Mouse (Mus musculus): ENCODE measurements around the gene Smim13. TPM values are rescaled to one million over a fixed set of nuclear protein-coding genes. Genes with fewer than 3 reads are reported as not detected.
A peak's percentile ranks its signal among the peaks of the same experiment; 100 is the strongest.
"Not testable (repeated sequence)": the region's sequence is repeated elsewhere in the genome, so short reads cannot be mapped to it uniquely, and the experiment has no call there.

Gene Smim13
- 100 to 1,000 TPM; 147 to 172 (median 158) TPM for total RNA-seq (2022)

DNA sequence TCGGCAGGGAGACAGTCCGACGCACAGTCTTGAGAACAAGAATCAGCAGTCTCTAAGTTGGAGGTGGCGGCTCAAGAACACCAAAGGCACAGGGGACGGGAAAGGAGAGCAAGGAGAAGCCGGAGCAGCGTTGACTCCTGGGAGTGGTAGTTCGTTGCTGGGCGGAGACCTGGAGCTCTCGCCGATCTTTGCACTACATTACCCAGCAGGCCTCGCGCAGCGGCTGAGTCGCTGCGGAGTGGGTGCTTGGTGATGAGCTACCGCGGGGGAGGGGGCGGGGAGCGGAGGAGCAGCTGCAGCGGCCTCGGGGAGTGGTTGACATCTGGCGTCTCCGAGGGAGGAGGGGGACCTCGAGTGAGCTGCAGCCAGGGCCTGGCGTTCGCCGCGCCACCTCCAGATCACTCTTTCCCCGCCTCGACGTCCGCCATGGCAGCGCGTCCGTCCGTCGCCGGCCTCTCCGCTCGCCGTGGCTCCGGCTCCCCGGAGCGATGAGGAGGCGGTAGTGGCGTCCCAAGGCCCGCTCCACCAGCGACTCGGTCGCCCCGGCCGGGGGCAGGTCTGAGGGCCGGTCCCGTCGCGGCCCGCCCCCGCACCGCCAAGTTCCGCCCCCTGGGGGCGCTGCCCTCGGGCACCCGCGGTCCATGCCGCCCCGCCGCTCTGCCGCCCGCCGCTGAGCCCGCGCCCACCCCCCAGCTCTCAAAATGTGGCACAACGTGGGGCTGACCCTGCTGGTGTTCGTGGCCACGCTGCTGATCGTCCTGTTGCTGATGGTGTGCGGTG is at the start of gene Smim13:
Gene Smim13, plus strand, starts transcription at position 307 of the 780 bp plus-strand sequence.
- DNase-seq (ENCODE audit: low spot score in 2 of 2) = peak; percentile 75 to 96

DNA sequence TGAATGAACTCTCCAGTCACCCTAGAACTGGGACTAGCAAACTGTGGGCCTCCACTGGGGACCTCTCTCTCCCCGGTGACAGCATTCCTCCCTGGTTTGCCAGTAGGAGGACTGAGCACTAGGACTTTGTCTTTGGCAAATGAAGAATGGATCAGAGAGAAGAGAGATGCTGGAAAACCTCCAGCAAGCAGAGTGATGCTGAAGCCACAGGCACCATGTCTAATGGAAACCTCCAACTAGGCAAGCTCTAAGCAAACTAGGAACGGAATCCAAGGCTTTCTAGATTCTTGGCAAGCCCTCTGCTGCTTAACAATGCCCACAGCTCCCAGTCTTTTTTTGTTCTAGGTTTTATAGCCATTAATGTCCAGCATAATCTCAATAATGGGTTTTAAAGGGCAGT is 48.8 kb upstream of the Smim13 start:
- peak in 1 of 2 experiments; percentile 13 for DNase-seq (ENCODE audit: low spot score in 2 of 2)

DNA sequence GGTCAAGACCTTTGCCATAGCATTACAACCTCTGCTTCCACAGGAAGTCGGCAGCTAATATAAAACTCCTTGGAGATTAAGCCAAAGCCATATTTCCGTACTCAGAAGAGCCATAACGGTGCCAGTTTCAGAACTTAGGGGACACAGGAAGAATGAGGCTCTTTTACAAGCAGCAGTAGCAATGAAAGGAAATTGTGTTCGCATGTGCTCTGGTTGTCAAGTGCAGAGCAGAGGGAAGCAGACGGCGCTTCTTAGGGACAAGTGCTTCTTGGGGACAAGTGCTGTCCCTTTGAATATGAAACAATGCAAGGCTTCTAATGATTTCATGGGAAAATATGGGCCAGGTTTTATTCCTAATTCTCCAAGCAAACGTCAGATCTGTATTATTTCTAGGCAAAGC is 46.4 kb upstream of the Smim13 start:
- DNase-seq (ENCODE audit: low spot score in 2 of 2) = peak in 1 of 2 experiments; percentile 15

DNA sequence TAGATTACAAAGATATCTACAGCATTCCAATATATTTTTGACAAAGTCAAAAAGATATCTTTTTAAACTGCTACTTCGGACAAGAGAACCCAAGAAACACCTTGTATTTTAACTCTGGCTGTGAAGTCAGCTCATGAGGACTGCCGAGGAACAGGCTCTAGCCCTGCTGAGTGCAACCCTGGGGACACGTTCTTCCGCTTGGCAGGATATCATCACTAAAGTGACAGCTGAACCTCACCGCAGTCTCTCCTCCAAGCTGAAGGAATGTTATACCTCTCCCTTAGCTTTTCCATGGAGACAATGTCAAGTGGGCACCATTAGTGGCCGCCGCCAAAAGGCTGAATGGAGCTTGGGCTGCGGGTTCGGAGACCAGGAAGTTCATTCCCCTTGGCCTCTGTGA is 46.0 kb upstream of the Smim13 start:
- no peak for DNase-seq (ENCODE audit: low spot score in 2 of 2)

DNA sequence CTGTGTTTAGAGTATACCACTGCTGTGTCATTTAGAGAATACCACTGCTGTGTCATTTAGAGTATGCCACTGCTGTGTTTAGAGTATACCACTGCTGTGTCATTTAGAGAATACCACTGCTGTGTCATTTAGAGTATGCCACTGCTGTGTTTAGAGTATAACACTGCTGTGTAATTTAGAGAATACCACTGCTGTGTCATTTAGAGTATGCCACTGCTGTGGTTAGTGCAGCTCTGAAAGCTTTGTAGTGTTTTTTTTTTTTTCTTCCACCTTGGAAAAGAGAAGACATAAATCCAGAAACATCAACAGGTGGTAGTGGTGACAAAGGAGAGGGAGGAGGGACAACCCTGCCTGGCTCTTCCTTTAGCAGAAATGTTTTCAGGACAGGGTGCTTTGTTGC is 44.1 kb upstream of the Smim13 start:
- DNase-seq (ENCODE audit: low spot score in 2 of 2) = not testable (repeated sequence)

DNA sequence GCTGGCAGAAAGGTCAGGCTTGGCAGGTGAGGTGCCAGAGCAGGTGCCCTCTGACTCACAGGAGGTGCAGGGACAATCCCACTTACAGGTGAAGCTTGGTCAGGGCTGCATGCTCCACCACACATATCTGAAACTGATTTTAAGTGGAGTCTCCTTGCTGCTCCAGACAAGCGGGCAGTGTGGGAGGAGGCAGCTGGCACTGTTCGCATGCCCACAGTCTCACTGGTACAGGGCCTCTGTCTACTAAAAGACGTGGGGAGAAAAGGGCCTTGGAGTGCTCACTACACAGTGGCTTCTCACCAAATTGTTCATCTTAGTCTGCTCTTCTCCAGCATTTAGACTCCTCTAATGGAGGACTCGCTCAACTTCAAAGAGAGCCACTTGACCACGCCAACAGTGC is 43.4 kb upstream of the Smim13 start:
- peak in 1 of 2 experiments; percentile 41 for DNase-seq (ENCODE audit: low spot score in 2 of 2)

DNA sequence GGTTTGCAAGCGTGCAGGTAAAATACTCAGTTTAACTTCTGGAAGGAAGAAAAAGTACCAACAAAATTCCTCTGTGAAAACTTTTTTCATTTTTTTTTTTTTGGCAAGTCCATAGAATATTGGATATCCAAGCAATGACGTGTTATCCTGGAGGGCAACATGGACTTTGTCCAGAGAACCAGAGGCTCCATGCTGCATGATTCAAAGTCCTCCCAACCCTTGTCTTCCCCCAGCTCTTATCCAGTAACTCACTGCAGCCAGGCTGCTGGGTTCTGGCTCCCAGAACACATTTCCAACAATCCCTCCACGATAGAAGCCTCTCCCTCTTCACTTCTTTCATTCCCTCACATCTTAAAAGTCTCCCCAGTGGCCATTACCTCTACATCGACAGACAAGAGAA is 38.4 kb upstream of the Smim13 start:
- DNase-seq (ENCODE audit: low spot score in 2 of 2) = no peak

DNA sequence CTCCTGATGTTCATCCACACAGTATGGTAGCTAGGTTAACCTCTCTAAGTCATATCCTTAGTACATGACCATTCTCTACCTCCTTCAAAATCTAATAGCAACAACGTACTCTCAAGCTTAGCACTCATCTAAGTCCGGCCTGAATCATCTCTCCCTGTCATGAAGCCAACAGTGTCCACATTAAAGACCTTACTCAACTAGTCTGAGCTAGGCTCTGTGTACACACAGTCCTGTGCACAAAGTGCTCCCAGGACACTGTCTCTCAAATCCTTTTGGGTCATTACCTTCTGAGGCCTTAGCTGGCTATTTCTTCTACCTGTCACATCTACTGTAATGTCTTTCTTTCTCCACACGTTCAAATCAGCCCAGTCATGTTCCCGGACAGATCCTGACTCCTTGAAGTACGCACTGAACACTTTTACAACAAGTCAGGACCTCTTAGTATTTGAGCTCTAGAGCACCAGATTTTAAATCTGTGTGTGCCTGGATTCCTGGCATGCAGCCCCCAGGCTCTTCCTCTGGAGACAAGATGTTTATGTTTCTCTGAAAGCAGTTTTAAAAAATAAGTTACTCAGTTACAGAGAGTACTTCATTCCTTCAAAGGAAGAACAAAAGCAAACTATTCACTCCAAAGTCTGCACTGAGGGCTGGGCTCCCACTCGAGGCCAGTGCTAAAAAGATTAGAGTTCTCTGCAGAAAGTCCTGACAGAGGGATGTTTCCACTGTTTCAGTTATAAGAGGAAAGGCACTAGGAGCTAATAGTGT is 36.9 kb upstream of the Smim13 start:
- no peak for DNase-seq (ENCODE audit: low spot score in 2 of 2)

DNA sequence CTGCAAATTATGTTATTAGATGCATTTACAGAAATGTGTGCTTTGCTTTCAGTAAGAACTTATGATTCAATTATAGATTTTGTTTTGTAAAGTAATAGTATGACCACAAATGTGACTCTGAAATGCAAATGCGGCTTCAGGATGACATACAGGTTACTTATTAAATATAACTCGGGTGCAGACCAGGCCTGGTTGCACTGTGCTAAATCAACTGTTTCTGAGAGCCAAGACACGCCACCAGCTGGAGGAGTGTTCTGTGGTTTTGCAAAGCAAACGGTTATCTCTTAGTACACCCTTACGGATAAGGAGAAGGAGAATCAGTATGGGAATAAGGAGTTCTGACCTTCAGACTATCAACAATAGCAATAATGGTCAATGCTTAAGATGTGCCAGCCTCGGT is 34.0 kb upstream of the Smim13 start:
- DNase-seq (ENCODE audit: low spot score in 2 of 2) = no peak

DNA sequence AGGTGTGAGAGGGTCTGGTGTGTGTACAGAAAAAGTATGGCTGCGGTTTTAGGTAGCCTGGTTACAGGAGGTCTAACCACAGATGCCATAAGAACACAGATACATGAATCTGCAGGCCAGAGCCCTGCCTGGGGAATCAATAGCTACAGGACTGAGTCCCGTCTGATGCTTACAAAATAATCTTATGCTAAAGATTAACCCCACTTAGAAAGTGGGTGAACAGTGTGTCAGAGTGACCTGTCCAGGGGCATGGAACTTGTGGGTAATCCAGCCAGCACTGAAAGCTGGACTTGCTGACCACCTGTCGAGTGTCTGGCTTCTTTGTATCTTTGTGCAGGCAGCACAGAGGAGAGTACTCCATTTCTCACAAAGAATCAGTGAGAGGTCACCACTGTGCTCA is 33.4 kb upstream of the Smim13 start:
- no peak for DNase-seq (ENCODE audit: low spot score in 2 of 2)

DNA sequence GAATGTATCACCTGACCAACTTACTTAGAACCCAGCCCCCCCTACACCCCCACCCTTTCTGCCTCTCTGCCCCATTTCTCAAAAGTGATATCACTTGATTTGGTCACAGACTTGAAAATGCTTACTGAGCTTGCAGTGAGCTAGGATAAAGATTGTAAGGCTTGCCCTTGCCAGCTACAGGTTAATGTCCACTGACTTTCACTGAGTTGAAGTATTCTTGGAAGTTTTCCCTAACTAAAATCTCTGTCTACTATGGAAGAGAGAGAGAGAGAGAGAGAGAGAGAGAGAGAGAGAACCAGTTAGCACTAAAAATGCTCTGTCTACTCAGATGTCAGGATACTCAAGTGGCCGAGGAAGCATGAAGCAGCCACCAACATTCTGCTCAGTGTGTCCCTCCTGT is 30.6 kb upstream of the Smim13 start:
- DNase-seq (ENCODE audit: low spot score in 2 of 2) = no peak

DNA sequence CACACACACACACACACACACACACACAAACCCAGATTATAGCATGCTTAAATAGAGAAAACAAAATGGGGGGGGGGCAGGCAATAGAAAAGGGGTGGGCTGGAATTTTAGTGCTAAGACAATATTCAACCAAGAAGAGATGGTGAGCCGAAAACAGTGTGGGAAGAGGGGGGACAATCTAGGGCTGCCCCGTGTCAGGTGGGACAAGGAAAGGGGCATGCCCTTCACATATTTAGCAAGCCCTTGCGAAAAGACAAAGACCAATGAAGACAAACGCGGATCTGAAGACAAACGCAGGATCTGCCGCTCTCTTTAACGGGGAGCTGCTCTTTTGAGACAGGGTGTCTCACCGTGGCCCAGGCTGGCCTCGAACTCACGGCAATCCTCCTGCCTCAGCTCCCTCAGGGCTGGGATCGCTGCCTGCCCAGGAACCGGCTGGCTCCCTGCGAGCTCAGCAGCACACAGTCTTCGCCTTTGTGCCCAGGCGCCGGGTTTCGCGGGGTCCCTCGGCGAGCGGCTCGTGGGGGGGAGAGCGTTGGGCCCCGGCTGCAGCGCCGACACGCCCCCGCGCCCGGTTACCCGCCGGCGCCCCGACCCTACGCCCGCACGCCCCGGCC is 29.8 kb upstream of the Smim13 start:
- DNase-seq (ENCODE audit: low spot score in 2 of 2) = peak; percentile 13 to 19

DNA sequence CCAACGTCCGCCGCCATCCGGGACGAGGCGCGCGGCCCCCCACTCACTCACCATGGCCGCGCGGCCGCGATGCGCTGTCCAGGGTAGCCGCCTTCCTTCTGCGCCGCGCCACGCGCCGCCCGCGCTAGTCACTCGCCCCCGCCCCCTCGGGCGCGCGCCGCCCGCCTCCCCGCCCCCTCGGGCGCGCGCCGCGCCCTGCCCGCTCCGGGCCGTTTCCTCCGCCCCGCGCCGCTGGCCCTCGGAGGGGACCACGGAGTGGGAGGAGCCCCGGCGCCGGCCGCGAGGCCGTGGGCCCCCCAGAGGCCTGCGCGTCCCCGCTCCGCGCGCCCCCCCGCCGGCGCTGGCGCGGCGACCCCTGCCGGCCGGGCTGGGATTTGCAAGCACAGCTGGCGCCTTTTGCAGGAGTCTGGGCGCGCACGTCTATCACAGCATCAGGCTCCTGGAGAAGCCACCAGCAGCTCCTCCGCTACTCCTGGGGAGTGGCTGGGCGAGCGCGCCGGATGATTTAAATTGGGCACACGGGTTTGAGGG is 29.3 kb upstream of the Smim13 start, which contains the start of gene Elovl2:
Gene Elovl2, minus strand, starts transcription at position 102 of the 531 bp plus-strand sequence.
- DNase-seq (ENCODE audit: low spot score in 2 of 2) = peak; percentile 36 to 47

DNA sequence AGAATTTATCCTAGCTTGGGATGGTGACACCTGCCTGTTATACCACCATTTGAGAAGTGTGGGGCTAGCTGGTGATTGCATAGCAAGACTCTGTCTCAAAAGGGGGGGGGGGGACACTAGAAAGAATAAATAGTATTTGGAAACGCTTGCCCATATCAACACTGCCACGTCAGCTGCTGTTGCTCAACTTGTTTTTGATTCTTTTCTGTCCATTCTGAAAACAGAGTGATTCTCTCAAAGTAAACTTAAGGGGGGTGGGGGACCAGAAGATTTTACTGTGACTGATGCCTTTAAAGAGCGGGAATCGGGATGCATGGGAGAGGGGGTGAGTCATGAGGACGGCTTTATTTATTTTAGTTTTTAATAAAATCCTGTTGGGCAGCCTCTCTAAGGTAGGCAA is 23.1 kb upstream of the Smim13 start:
- no peak for DNase-seq (ENCODE audit: low spot score in 2 of 2)

DNA sequence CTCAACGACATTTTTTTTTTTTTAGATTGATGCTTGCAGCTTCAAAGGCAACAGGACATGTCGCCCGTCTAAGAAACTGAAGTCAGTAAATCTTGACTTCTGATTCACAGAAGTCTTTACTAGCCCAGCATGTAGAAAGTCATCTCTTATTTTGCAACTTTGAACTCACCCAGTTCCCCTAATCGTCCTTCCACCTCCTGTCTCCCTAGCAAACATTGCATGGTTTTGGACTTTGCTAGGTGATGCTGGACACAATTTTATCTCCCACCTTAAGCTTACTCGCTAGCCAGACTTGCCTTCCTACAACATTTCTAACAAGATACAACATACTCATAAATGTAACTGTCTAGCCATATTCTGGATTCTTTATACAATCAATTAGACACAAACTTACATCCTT is 21.6 kb upstream of the Smim13 start:
- no peak for DNase-seq (ENCODE audit: low spot score in 2 of 2)

DNA sequence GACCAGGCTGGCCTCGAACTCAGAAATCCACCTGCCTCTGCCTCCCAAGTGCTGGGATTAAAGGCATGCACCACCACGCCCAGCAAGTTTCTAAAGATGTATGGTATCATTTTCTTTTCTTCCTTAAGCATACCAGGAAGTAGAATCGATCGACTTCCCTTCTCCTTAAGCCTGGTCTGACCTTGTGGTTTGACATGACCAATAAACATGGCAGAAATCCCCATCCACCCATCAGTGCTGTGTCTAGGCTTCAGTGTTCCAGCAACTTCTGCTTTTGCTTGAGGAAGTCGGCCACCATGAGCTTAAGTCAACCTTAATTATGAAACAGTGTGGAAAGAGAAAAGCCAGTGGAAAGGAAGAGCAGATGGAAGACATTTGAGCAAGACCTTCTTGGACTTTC is 19.4 kb upstream of the Smim13 start:
- DNase-seq (ENCODE audit: low spot score in 2 of 2) = no peak

DNA sequence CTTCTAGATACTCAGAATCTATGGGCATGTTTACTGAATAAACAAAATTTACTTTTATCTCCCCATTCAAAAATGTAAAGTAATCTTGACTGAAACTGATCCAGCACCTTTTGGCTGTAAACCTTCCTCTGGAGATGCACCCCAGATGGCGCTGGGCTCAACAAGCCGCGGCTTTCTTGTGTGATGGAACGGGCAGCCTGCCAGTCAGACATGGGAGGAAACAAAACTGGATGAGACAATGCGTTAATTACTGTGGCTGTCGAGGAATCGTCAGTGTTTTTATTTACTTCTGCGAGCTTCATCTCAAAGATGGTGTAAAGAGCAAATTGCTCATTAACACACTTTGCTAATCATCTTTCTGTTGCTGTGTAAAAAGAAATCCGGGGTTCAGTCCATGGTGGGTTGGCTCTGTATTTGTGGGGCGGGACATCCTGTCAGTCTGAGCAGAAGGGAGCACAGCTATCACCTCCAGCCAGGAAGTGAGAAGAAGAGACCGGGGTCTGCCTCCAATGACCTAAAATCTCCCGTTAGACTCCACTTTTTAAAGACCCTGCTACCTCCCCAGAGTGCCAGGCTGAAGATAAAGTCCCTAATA is 18.2 kb upstream of the Smim13 start:
- no peak for DNase-seq (ENCODE audit: low spot score in 2 of 2)

DNA sequence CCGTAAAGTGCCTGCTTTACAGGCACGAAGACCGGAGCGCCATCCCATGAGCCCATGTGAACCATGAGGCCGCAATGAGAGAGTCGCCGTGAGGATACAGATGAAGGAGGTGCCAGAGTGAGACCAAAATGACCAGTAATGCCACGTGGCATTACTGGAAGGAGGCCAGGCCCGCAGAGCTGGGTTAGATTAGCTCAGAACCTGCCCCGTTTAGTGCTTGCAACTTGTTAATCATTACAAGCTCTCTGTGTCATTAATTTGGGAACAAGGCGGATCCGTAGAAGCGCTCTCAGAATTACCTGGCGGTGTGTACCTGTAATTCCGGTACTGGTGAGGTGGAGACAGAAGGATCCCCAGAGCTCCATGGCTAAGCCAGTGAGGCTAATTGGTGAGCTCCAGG is 17.4 kb upstream of the Smim13 start:
- DNase-seq (ENCODE audit: low spot score in 2 of 2) = no peak

DNA sequence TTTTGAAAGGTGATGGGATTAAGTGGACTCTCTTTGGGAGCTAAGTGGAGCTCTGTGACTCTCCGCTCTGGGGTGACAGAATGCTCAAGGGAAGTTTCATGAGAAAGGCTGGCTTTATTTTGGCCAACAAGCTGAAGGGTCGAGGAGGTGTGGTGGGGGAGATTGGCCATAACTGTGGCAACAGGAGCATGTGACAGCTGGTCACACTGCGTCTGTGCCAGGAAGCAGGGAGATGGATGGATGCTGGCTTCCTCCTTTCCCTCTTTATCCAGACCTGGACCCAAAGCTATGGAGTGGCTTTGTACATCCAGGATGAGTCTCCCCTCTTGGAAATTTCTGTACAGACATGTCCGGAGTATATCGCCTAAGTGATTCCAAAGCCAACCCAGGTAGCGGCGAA is 16.4 kb upstream of the Smim13 start:
- no peak for DNase-seq (ENCODE audit: low spot score in 2 of 2)

DNA sequence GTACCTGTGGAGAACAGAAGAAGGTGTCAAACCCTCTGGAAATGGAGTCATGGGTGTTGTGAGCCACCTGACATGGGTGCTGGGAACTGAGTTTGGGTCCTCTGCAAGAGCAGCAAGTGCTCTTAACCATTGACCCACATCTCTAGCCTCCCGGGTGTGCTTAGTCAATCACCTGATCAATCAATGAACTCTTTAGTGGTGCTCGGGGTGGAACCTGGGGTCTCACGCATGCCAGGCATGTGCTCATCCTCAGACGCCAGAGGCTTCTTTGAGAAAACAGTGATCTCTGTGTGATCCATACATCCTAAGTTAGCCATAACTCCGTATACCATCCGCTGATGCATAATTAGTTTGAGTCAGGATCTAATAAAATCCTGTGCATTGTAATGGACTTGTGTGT is 14.5 kb upstream of the Smim13 start:
- no peak for DNase-seq (ENCODE audit: low spot score in 2 of 2)

DNA sequence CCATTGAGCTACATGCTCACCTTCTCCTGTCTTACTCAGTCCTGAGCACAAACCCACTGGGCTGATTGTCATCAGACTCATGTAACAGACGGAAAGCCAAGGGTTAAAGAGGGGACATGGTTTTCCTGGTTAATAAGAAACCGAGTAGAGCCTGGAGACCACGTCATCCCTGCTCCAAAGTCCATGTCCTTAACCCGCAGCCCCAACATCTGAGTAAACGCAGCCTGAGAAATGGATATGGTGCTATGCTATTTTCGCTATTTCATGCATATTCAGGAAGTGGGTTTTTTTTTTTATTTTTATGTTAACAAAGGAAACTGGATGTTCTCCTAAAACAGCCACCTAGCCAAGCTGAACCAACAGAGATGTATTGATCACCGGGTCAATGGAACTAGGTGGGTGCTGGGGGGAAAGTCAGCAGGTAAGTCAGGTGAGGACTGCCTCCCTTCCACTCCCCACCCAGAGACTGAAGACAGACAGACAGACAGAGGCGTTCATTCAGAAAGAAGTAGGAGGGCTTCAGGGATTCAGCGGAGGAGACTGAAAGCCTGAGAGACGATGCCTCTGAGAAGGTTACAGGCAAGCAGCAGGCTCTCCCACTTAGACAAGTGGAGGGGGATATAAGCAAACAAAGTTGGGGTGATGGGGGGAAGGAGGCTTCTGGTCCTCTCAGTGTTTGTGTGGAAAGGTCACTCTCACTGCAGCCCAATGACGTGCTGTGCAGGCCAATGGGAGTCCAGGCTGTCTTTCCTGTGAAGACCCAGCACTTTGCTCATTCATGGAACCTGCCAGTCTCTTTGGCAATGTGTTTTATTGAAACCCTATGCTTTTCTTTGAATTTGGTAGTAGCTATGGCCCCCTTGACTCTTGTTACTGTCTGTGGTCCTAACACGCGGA is 13.6 kb upstream of the Smim13 start:
- DNase-seq (ENCODE audit: low spot score in 2 of 2) = no peak

All from left cerebral cortex, adult 8-10 months (tissue).